Mouse (Mus musculus): ENCODE results near the gene Gcg.

- TF ChIP-seq CTCF (IDR thresholded peaks at IDR 0.05; ENCODE audit: low read depth), result no peak
- no peak for TF ChIP-seq EP300 (IDR thresholded peaks at IDR 0.05; ENCODE audit: low read depth)
Measured at GRCm38 (mm10) chr2:62440083-62440482, 43.4 kb downstream of the Gcg start.

All from heart, postnatal 0 days (tissue).